Mouse (Mus musculus) thymus, postnatal 25 days (tissue): Measurements from ENCODE around the gene Bud31.
"Not testable (repeated sequence)": the region's sequence is repeated elsewhere in the genome, so short reads cannot be mapped to it uniquely, and the experiment has no call there.

ENCODE experiments used
- DNase-seq: peaks from one replicate; pipeline ENCODE4 v3.0.0; 2022

The Bud31 gene

GRCm38 (mm10) chr5:145139571-145140519 is at the start of gene Bud31, which contains the start of gene Pdap1:
TSS of gene Bud31 (plus strand) at chr5:145140362.
TSS of gene Pdap1 (minus strand) at chr5:145140238.
- DNase-seq = peak; percentile 95

- no peak for DNase-seq
Observed at GRCm38 (mm10) chr5:145096195-145096594, 44.0 kb upstream of the Bud31 start.

- no peak for DNase-seq
Observed at GRCm38 (mm10) chr5:145098340-145098821, 41.8 kb upstream of the Bud31 start.

GRCm38 (mm10) chr5:145100960-145101359 is 39.2 kb upstream of the Bud31 start:
- no peak for DNase-seq

DNA sequence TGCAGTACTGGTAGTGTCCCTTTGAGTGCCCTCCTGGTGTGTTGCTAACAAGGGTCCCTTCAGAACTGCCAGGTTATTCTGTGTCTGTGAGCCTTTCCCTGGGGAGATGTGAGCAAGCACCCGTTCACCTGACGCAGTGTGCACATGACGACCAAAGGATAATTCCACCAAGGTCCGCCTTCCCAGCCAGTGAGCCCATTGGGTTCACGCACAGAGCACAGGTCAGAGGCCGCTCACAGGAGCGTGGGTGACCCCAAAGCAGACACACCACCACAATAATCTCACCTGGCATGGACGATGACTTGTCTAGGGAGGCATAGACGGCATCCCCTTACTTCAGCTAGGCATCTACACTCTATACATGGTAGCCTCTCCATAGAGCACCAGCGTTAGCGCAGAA is 38.7 kb upstream of the Bud31 start:
- DNase-seq = not testable (repeated sequence)

- no peak for DNase-seq
Observed at GRCm38 (mm10) chr5:145102706-145103105, 37.5 kb upstream of the Bud31 start.

DNA sequence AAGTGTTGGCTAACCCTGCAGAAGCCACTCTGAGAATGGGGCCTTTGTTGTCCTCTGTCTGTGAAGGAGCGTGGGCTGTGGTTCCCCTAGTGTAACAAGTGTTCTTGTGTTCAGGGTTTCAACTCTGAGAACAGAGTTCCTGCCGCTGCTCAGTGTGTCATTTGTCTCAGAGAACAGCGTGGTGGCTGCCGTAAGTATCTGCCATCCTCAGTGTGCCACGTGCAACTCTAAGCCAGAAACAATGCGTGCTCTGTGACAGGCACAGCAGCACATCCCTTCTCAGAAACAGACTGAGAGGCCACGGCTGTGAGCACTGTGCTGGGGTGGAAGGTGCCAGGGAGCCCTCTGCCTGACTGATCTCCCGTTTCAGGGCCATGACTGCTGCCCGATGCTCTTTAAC is 35.8 kb upstream of the Bud31 start:
- no peak for DNase-seq

DNA sequence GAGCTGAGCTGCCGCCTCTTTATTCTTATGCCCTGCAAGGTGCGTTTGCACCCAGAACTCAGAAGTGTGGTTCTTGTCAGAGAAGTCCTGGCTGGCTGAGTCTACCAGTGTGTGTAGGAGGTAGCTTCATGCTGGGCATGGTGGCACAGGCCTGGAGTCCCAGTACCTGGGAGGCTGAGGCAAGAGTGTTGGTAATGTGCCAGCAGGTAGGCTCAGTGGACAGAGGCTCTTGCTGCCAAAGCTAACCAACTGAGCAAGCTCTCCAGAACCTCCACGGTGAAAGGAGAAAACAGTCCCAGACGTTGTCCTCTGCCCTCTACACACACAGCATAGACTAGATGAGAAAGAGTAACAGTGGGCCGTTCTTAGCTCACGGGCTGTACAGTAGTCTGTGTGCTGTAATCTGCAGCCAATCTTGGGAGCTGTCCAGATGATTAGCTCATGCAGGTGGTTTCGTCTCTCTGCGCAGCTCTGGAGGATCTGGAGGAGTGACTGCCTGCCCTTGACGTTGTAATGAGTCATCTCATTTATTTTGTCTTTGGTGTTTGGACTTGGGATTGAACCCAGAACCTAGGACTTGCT is 34.4 kb upstream of the Bud31 start:
- DNase-seq = no peak

DNA sequence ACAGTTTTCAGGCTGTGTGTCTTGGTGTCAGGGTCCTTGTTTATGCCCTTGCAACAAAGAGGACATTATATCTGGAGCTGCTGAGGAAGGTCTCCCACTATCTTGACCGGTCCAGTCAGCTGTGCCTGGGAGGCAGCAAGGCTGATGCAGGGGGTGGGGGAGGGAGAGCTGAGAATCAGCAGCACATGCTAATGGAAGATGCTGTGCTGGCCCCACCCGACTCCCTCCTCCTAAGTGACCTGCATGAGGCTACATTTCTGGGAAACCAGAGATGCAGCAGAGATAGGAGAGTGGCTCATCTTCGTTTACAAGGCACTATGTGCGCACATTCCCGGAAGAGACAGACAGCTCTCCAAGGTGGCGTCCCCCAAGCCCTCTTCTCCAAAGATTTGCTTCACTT is 29.8 kb upstream of the Bud31 start:
- DNase-seq = no peak

DNA sequence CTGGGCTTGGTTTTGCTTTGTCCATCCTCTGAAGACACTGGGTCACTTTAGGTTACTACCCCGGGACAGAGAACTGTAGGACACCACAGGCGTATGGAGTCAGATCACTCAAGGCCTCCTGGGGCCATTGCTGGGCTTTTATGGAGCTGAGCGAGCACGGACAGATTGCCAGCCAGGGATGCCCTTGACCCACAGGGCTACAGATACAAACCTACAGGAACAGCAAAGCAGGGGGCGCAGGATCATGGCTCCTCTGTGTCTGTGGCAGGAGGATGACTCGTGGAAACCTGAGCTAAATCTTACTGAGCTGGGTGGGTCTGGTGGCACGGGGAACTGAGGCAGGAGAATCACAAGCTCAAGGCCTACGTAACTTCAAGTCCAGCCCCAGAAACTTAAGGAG is 27.6 kb upstream of the Bud31 start:
- no peak for DNase-seq

DNA sequence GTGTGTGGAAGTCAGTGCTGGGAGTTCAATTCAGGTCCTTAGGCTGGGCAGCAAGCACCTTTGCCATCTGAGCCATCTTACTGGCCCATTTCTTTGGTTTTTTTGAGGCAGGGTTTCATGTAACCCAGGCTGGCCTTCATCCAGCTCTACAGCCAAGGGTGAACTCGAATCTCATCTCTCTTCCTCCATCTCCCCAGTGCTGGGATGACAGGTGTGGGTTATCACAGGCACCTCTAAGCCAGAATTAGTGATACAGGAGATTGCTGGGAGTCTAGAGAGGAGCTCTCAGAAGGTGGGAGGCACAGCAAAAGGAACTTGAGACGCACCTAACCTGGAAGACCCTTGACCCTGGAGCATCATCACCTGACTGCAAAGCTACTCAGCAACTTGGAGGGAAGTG is 26.7 kb upstream of the Bud31 start:
- DNase-seq = no peak

DNA sequence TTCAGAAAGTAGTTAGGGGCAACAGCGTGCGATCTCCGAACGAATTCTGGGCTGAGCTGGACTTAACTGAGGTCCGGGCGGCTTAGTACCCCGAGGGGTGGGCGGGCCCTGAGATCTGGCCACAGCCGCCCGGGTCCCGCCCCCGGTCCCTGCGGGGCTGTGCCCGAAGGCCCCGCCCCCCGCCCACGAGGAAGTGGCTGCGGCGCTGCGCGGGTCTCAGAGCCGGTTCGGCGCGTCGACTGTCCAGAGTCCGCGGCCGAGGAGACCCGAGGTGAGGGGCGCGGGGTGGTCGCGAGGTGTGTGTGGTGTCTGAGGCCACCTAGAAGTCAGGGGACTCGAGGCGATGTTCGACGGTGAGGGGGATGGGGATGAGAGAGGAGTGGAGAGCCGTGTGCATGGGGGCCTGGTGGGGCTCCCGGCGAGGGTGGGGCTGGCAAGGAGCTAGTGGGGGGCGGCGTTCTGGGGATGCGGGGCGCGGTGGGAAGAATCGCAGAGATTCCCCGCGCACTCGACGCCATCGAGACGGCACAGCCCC is 26.0 kb upstream of the Bud31 start, which contains the start of gene Arpc1b:
Gene Arpc1b (plus strand): TSS at position 145 of the 535 bp plus-strand sequence.
- DNase-seq = peak; percentile 73

DNA sequence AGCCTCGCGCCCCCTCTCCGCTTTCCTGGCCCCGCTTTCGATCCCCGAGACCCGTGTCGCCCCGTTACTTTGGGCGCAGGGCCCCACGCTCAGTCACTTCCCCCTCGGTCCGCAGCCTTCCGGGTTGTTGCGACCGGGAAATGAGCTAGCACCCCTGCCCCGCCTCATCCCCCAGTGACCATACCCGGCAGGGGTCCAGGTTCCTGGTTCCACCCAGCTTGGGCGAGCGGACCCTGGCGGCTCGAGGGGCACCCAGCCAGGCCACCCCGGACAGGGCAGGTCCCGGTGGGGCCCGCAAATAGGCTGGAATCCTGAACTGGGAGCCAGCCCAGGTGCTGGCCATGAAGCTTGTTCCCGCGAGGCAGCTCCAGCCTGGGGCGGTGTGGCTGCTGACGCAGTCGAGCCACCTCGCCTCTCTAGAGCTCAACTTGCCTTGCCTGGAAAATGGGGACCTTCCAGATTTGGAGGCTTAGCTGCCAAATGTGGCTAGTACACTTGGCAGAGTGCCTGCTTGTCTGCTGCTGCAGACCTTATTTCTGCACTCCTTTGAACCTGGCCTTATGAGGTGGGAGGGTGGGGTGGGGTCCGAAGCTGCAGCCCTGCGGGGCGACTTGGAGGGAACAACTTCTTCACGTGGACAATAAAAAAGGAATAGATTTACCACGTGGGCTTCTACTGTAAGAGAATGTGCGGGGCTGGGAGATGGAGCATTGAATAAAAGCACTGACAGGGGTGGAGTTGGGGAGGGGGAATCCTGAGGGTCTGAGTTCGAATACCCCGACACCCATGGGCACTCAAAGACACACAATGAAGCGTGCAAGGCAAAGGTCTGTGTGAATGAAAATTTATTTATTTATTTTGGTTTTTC is 25.3 kb upstream of the Bud31 start:
- peak; percentile 75 for DNase-seq

DNA sequence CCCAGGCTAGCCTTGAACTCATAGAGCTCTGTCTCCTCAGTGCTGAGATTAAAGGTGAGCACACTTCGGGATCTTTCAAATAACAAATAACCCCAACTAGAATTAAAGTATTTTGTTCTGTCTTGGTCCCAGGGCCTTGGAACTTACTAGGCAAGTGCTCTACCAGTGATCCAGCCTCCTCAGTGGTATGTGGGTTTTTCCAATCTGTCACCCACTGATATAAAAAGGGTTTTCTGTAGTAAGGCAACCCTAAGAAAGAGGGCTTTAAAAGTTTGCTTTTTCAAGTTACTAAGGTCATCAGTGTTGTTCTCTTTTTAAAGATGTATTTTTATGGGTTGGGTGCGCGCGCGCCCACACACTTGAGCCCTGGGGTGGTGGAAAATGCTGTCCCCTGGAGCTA is 24.4 kb upstream of the Bud31 start:
- DNase-seq = no peak

DNA sequence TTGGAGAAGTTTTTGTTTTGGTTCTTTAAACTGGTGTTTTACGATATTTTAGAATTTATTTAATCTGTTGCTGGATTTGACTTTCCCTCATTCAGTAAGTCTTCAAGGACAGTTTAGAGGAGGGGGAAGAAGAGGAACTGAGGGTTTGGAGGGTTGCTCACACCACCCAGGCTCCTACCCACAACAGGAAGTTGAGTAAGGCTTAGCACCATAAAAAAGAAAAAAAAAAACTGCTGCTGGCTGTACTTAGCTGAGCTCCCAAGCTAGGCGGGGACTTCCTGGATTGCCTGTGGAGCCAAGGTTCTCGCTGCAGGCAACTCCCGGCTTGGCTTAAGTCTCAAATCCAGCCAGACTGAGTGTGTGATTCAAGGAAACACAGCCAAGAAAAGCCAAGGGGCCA is 23.8 kb upstream of the Bud31 start:
- DNase-seq = peak; percentile 64

DNA sequence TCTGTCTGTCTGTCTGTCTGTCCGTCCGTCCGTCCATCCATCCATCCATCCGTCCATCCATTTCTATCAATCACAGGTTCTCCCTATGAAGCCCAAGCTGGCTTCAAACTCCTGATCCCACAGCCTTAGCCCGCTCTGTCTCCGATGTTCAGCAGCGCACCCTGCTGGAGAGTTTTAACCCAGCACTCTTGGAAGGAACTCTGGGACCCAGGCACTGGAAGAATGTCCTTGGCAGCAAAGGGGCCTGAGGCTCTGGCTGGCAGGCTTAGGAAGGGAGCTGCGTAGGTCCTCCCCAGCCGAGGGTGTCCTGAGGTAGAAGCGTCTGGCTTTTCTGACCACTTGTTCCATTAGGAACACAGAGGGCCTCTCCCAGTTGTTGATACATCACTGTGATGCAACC is 23.2 kb upstream of the Bud31 start:
- DNase-seq = peak; percentile 64

DNA sequence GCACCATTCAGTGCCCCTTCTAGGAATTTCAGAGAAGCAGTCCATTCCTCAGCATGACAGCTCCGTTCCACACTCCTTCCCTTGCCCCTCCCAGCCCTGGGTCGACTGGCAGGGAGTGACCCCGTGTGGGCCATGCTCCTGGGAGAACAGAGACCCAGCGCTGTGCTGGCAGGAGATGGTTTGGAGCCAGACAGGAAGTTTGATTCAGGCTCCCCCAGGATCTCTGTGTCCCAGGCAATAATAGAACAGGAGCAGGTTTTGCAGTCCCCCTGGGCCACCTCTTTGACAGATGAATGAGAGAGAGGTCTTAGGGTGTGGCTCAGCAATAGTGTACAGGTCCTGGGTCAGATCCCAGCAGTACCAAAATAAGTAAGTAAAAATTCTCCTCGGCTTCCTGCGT is 22.2 kb upstream of the Bud31 start:
- no peak for DNase-seq

GRCm38 (mm10) chr5:145118461-145118860 is 21.7 kb upstream of the Bud31 start:
- DNase-seq = no peak

DNA sequence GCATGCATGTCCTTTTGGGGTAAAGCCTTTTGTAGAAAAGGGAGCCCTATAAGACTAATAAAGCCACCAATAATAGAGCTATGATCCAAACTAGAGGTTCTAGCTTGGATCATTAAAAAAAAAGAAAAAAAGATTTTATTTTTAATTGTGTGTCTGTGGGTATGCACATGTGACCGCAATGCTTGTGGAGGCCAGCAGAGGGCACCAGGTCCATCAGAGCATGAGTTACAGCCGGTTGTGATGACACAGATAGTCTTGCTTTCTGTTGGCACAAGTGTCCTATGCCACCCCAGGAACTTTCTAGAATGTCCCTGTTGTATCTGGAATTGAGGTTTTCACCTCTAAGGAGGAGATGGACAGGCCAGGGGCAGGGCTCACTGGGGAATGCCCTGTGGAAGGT is 20.8 kb upstream of the Bud31 start:
- no peak for DNase-seq

- DNase-seq = no peak
Observed at GRCm38 (mm10) chr5:145120921-145121320, 19.2 kb upstream of the Bud31 start.

DNA sequence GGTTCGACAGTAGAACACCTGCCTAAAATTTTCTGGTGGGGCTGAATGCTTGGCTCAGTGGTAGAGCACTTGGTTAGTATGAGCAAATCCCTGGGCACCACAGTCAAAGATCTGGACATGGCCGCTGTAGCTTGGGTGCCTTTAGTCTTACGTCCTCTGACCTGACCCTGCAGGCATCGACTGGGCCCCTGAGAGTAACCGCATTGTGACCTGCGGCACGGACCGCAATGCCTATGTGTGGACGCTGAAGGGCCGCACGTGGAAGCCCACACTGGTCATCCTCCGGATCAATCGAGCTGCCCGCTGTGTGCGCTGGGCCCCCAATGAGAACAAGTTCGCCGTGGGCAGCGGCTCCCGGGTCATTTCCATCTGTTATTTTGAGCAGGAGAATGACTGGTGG is 16.8 kb upstream of the Bud31 start:
- no peak for DNase-seq

DNA sequence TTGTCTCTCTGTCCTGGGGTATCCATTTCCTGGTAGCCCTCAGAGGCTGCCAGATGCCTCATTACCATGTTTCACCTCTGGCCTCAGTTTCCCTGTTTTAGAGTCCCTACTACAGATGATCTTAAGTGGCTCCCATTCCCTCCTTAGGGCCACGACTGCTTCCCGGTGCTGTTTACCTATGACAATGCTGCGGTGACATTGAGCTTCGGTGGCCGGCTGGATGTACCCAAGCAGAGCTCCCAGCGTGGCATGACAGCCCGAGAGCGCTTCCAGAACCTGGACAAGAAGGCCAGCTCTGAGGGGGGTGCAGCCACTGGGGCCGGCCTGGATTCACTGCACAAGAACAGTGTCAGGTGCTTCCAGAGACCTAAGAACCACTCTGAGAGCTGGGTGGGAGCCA is 13.6 kb upstream of the Bud31 start:
- DNase-seq = no peak

DNA sequence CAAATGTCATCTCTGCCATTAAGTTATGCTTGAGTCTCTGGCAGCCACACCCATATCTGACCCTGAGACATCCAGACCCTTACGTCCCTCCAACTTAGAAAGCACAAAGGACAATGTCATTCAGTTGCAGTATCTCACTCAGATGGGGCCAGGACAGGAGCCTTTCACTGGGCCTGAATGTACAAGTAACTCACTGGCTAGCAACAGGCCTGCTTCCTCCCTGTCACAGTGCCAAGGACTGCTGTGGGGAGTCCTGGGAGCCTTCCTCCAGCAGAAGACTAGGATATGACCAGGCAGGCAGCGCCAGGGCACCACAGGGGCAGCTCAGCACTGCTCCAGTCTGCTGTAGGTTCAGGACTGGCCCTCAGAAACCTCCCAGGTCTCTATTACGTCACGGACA is 11.0 kb upstream of the Bud31 start:
- no peak for DNase-seq
